Mouse (Mus musculus) megakaryocyte, embryonic 14.5 days (primary cell): ENCODE data around the gene Ghrhr.

Experiments
- FLI1 ChIP-seq: IDR thresholded peaks from 2 replicates; pipeline ENCODE4 v1.6.1; 2012; ENCODE audit warnings: low read length, inconsistent platforms, mixed read lengths
- GATA1 ChIP-seq: IDR thresholded peaks from 3 replicates; pipeline ENCODE4 v1.6.1; 2012; ENCODE audit warnings: mixed read lengths, low read length, inconsistent platforms, borderline replicate concordance

DNA sequence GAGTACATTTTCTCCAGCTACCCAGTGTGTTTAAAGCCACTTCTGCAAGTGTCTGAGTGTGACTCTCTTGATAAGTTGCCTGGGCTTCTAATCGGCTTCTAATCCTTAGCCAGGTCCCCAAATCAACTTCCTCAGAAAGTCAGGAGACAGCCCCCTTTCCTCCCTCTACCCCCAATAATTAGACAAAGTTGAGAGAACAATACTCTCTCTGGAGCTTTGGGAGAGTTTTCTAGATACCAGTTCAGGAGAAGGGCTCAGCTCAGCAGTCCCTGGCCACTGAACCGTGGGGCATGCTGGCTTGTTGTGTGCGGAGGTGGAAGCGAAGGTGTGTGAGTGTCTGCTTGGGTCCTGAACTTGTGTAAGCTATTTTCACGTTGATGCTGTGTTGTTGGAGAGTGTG is 38.9 kb upstream of the Ghrhr start:
- TF ChIP-seq GATA1: no peak
- no peak for TF ChIP-seq FLI1
